Mouse (Mus musculus) intestine, postnatal 0 days (tissue): ENCODE data around the gene Tspan31. TPM values are rescaled to one million over a fixed set of nuclear protein-coding genes. Genes with fewer than 3 reads are reported as not detected.
A peak's percentile ranks its signal among the peaks of the same experiment; 100 is the strongest.
"Not testable (repeated sequence)": the region's sequence is repeated elsewhere in the genome, so short reads cannot be mapped to it uniquely, and the experiment has no call there.

Source experiments
- ATAC-seq: fragments of 200-750 bp; cut with Nextera tagmentation; 2 replicates; pipeline ENCODE4 v1.8.0; 2017; ENCODE audit warnings: mild to moderate bottlenecking, moderate TSS enrichment, moderate library complexity
- H3K27ac ChIP-seq: fragments of 300-500 bp; sonication (generic); 2 replicates; pipeline ENCODE4 v1.5.1; 2014; ENCODE audit warnings: mild to moderate bottlenecking, low read depth, low read length, moderate library complexity
- H3K27me3 ChIP-seq: fragments of 300-500 bp; sonication (generic); replicated peaks from 2 replicates; pipeline ENCODE4 v1.6.1; 2014; ENCODE audit warnings: low read length, mixed read lengths; ENCODE audit not compliant: control insufficient read depth, insufficient read depth
- H3K36me3 ChIP-seq: fragments of 300-500 bp; sonication (generic); 2 replicates; pipeline ENCODE4 v1.6.1; 2014; ENCODE audit warnings: mild to moderate bottlenecking, moderate library complexity; ENCODE audit not compliant: control insufficient read depth, insufficient read depth
- H3K4me1 ChIP-seq: fragments of 300-500 bp; sonication (generic); replicated peaks from 2 replicates; pipeline ENCODE4 v1.6.1; 2014; ENCODE audit warnings: antibody characterized with exemption, low read length, mixed read lengths; ENCODE audit not compliant: control insufficient read depth, insufficient read depth
- H3K4me2 ChIP-seq: fragments of 300-500 bp; sonication (generic); replicated peaks from 2 replicates; pipeline ENCODE4 v1.6.1; 2014; ENCODE audit warnings: low read depth, mild to moderate bottlenecking, moderate library complexity
- H3K4me3 ChIP-seq: fragments of 300-500 bp; sonication (generic); 2 replicates; pipeline ENCODE4 v1.5.1; 2014; ENCODE audit warnings: low read depth, low read length
- H3K9ac ChIP-seq: fragments of 300-500 bp; sonication (generic); 2 replicates; pipeline ENCODE4 v1.6.1; 2014; ENCODE audit warnings: mild to moderate bottlenecking, low read depth, low read length
- H3K9me3 ChIP-seq: fragments of 300-500 bp; sonication (generic); 2 replicates; pipeline ENCODE4 v1.6.1; 2016; ENCODE audit warnings: mixed run types; ENCODE audit not compliant: control insufficient read depth
- CTCF ChIP-seq: sonication (generic); IDR thresholded peaks from 2 replicates; pipeline ENCODE4 v1.5.1; 2016; ENCODE audit warnings: low read depth, mild to moderate bottlenecking, control low read depth, antibody characterized with exemption, moderate library complexity
- WGBS: fragments of 180-500 bp; shearing (Covaris S2); extraction: QIAGEN DNeasy Blood & Tissue Kit; methylation state at CpG from one replicate; pipeline ENCODE4 v1.1.7; 2014; 5-methylcytosine and 5-hydroxymethylcytosine counted together
- polyA plus RNA-seq: library from polyadenylated mRNA; unstranded; fragments of >200 nt; fragmentation: Nextera tagmentation; extraction: Ambion mirVana; gene quantifications from 2 replicates; pipeline ENCODE4 v1.2.1, GENCODE M21; 2015

Gene Tspan31
- polyA plus RNA-seq, 1 experiment from 2014 or later = 300 TPM

GRCm38 (mm10) chr10:127063239-127063872 is 6.7 kb downstream of the Tspan31 start, which contains the start of gene Cdk4:
Gene Cdk4, plus strand, starts transcription at chr10:127063534.
- Histone ChIP-seq H3K4me3 (peak within 1 kb of the TSS; percentile 75), H3K9me3 (no peaks in the 10 kb centered on the region), H3K36me3 (peaks cover 31% of the 10 kb centered on the region), H3K4me2 (peak within 1 kb of the TSS; percentile 85), H3K4me1 (0 out of 2 replicates have a peak, but pooled peaks cover 4% of the 10 kb centered on the region), H3K9ac (peak within 1 kb of the TSS; percentile 79), H3K27ac (peak within 1 kb of the TSS; percentile 84), H3K27me3 (no peaks in the 10 kb centered on the region)
- WGBS = 1% methylated on average over 46 of the region's 46 CpGs
- no peak for TF ChIP-seq CTCF
- ATAC-seq = peak; percentile 88

GRCm38 (mm10) chr10:127062503-127062902 is 7.6 kb downstream of the Tspan31 start:
- no peak for ATAC-seq
- no peaks in the 10 kb centered on the region for H3K27me3 ChIP-seq
- H3K4me3 ChIP-seq = no peak overlapping the region
- H3K27ac ChIP-seq = no peak overlapping the region
- no peak overlapping the region; the same call in 1 of the 2 replicates for H3K4me2 ChIP-seq
- 0 out of 2 replicates have a peak, but pooled peaks cover 4% of the 10 kb centered on the region for H3K4me1 ChIP-seq
- no peaks in the 10 kb centered on the region for H3K9me3 ChIP-seq
- TF ChIP-seq CTCF = no peak
- 75% methylated on average over 5 of the region's 5 CpGs for WGBS
- peaks cover 23% of the 10 kb centered on the region for H3K36me3 ChIP-seq
- H3K9ac ChIP-seq = no peak overlapping the region

GRCm38 (mm10) chr10:127062101-127062500 is 8.0 kb downstream of the Tspan31 start:
- not testable (repeated sequence) for H3K9me3 ChIP-seq, H3K27me3 ChIP-seq, H3K27ac ChIP-seq, ATAC-seq, H3K4me1 ChIP-seq, H3K4me2 ChIP-seq, H3K9ac ChIP-seq, H3K4me3 ChIP-seq
- WGBS = 90% methylated on average over 4 of the region's 4 CpGs
- peaks cover 19% of the 10 kb centered on the region for H3K36me3 ChIP-seq

- Histone ChIP-seq H3K4me2 (no peak overlapping the region), H3K27me3 (no peaks in the 10 kb centered on the region), H3K4me3 (no peak overlapping the region), H3K36me3 (peaks cover 15% of the 10 kb centered on the region), H3K27ac (no peak overlapping the region), H3K4me1 (0 out of 2 replicates have a peak, but pooled peaks cover 4% of the 10 kb centered on the region), H3K9me3 (no peaks in the 10 kb centered on the region), H3K9ac (no peak overlapping the region)
- ATAC-seq = no peak
- 75% methylated on average over 2 of the region's 2 CpGs for WGBS
- TF ChIP-seq CTCF = no peak
Measured at GRCm38 (mm10) chr10:127061513-127061912, 8.6 kb downstream of the Tspan31 start.

GRCm38 (mm10) chr10:127061085-127061484 is 9.0 kb downstream of the Tspan31 start:
- TF ChIP-seq CTCF = no peak
- Histone ChIP-seq H3K27ac (no peak overlapping the region), H3K36me3 (peaks cover 15% of the 10 kb centered on the region), H3K4me1 (0 out of 2 replicates have a peak, but pooled peaks cover 4% of the 10 kb centered on the region), H3K4me3 (no peak overlapping the region), H3K9me3 (no peaks in the 10 kb centered on the region), H3K27me3 (no peaks in the 10 kb centered on the region), H3K9ac (no peak overlapping the region), H3K4me2 (no peak overlapping the region)
- 69% methylated on average over 5 of the region's 5 CpGs for WGBS
- ATAC-seq = no peak

GRCm38 (mm10) chr10:127059968-127060916 is 9.8 kb downstream of the Tspan31 start, which contains the start of gene March9:
Gene March9, minus strand, starts transcription at chr10:127060184.
- Histone ChIP-seq H3K9me3 (no peaks in the 10 kb centered on the region), H3K4me2 (peak within 1 kb of the TSS; percentile 100), H3K4me3 (peak within 1 kb of the TSS; percentile 78), H3K27ac (no peak within 1 kb of the TSS), H3K9ac (peak within 1 kb of the TSS; percentile 64), H3K27me3 (no peaks in the 10 kb centered on the region), H3K36me3 (peaks cover 12% of the 10 kb centered on the region), H3K4me1 (0 out of 2 replicates have a peak, but pooled peaks cover 4% of the 10 kb centered on the region)
- peak; percentile 21; the same call in 1 of the 2 replicates for ATAC-seq
- TF ChIP-seq CTCF = no peak
- WGBS = 3% methylated on average over 37 of the region's 72 CpGs
